ENCODE assay signal across 15 mouse cellular contexts in the genomic region with DNA sequence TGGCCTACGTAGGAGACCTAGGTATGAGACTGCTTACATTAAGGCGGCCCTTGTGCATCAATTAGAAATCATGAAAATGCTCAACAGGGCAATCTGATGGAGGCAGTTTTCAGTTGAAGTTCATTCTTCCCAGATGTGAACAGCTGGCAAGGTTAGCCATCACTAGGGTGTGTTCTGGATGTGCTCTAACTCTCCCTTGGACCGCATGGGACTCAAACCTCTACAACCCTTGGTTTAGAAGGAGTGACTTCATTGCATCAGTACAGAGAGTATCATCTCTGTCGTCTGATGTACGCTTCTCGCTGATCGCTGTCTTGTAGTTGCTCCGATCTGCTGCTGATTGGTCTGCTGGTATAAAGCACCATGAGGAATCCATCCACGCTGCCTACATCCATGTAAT.
"Had no signal": no experiment of that assay in that cellular context is flagged by ENCODE, and none has a peak within 500 bp of the region (broad histone marks: within the 10 kb centered on the region; RNA-seq: fewer than 3 reads in every experiment).

No protein-coding gene starts in this region.

- H3K36me3 ChIP-seq: neural tube, embryonic 13.5 days; neural tube, embryonic 15.5 days; stomach, embryonic 15.5 days had no signal

- H3K27ac ChIP-seq: neural tube, embryonic 13.5 days; neural tube, embryonic 15.5 days; stomach, embryonic 15.5 days; stomach, postnatal 0 days had no signal

- H3K4me3 ChIP-seq: neural tube, embryonic 13.5 days; neural tube, embryonic 15.5 days; stomach, embryonic 15.5 days had no signal

- H3K27me3 ChIP-seq: neural tube, embryonic 13.5 days; neural tube, embryonic 15.5 days; stomach, embryonic 15.5 days had no signal

- DNase-seq: right cerebral cortex, adult 18-20 months; right cerebral cortex, postnatal 14 days; right cerebral cortex, postnatal 25 days; right cerebral cortex, postnatal 4 days; spleen, adult 18-20 months; thymus, adult 18-20 months; thymus, adult 2 months; thymus, postnatal 14 days; thymus, postnatal 25 days; thymus, postnatal 36 days; thymus, postnatal 4 days had no signal

- H3K9me3 ChIP-seq: neural tube, embryonic 13.5 days; neural tube, embryonic 15.5 days; stomach, embryonic 15.5 days had no signal

- H3K4me1 ChIP-seq: neural tube, embryonic 13.5 days; neural tube, embryonic 15.5 days; stomach, embryonic 15.5 days had no signal

- H3K9ac ChIP-seq: neural tube, embryonic 13.5 days; neural tube, embryonic 15.5 days; stomach, embryonic 15.5 days had no signal

- H3K4me2 ChIP-seq: neural tube, embryonic 13.5 days; neural tube, embryonic 15.5 days; stomach, embryonic 15.5 days had no signal
